Mouse (Mus musculus): ENCODE results near the gene Gpc1. TPM values are rescaled to one million over a fixed set of nuclear protein-coding genes. Genes with fewer than 3 reads are reported as not detected.

Gpc1 gene
- polyA plus RNA-seq, 1 experiment from 2014 or later = 37.7 TPM

GRCm38 (mm10) chr1:92793781-92794180 lies 37.7 kb upstream of the Gpc1 start:
- DNase-seq (ENCODE audit: low spot score) = no peak
- WGBS = 61% methylated on average over 5 of the region's 5 CpGs
- no peak for ATAC-seq (replicated peaks; ENCODE audit: insufficient number of reproducible peaks, low FRiP score, low TSS enrichment, low read depth)
- Histone ChIP-seq H3K4me3 (ENCODE audit: low read depth, low read length) (no peak overlapping the region), H3K36me3 (replicated peaks; ENCODE audit: control insufficient read depth, insufficient read depth, low read depth, low read length) (no peaks in the 10 kb centered on the region), H3K27me3 (ENCODE audit: control insufficient read depth, insufficient read depth, low read length) (no peaks in the 10 kb centered on the region), H3K4me2 (ENCODE audit: low read depth, low read length) (no peak overlapping the region), H3K27ac (replicated peaks; ENCODE audit: low read depth, low read length) (no peak overlapping the region), H3K9me3 (replicated peaks; ENCODE audit: control insufficient read depth, low read length) (no peaks in the 10 kb centered on the region), H3K4me1 (ENCODE audit: control insufficient read depth, insufficient read depth, low read length) (no peaks in the 10 kb centered on the region), H3K9ac (replicated peaks; ENCODE audit: low read length) (no peak overlapping the region)

GRCm38 (mm10) chr1:92798425-92798824 lies 33.0 kb upstream of the Gpc1 start:
- Histone ChIP-seq H3K27ac (replicated peaks; ENCODE audit: low read depth, low read length) (no peak overlapping the region), H3K9ac (replicated peaks; ENCODE audit: low read length) (no peak overlapping the region), H3K4me2 (ENCODE audit: low read depth, low read length) (no peak overlapping the region), H3K36me3 (replicated peaks; ENCODE audit: control insufficient read depth, insufficient read depth, low read depth, low read length) (no peaks in the 10 kb centered on the region), H3K4me3 (ENCODE audit: low read depth, low read length) (no peak overlapping the region), H3K9me3 (replicated peaks; ENCODE audit: control insufficient read depth, low read length) (no peaks in the 10 kb centered on the region), H3K4me1 (ENCODE audit: control insufficient read depth, insufficient read depth, low read length) (no peaks in the 10 kb centered on the region), H3K27me3 (ENCODE audit: control insufficient read depth, insufficient read depth, low read length) (no peaks in the 10 kb centered on the region)
- no peak for ATAC-seq (replicated peaks; ENCODE audit: insufficient number of reproducible peaks, low FRiP score, low TSS enrichment, low read depth)
- no peak for DNase-seq (ENCODE audit: low spot score)
- WGBS = 74% methylated on average over 2 of the region's 2 CpGs

- 81% methylated on average over 5 of the region's 5 CpGs for WGBS
- no peak for ATAC-seq (replicated peaks; ENCODE audit: insufficient number of reproducible peaks, low FRiP score, low TSS enrichment, low read depth)
Observed at GRCm38 (mm10) chr1:92799653-92800052, 31.8 kb upstream of the Gpc1 start.

GRCm38 (mm10) chr1:92802362-92802761 lies 29.1 kb upstream of the Gpc1 start:
- Histone ChIP-seq H3K4me1 (ENCODE audit: control insufficient read depth, insufficient read depth, low read length) (no peaks in the 10 kb centered on the region), H3K4me3 (ENCODE audit: low read depth, low read length) (no peak overlapping the region), H3K9me3 (replicated peaks; ENCODE audit: control insufficient read depth, low read length) (no peaks in the 10 kb centered on the region), H3K9ac (replicated peaks; ENCODE audit: low read length) (no peak overlapping the region), H3K4me2 (ENCODE audit: low read depth, low read length) (no peak overlapping the region), H3K27ac (replicated peaks; ENCODE audit: low read depth, low read length) (no peak overlapping the region), H3K36me3 (replicated peaks; ENCODE audit: control insufficient read depth, insufficient read depth, low read depth, low read length) (no peaks in the 10 kb centered on the region), H3K27me3 (ENCODE audit: control insufficient read depth, insufficient read depth, low read length) (no peaks in the 10 kb centered on the region)
- no peak for DNase-seq (ENCODE audit: low spot score)
- no peak for ATAC-seq (replicated peaks; ENCODE audit: insufficient number of reproducible peaks, low FRiP score, low TSS enrichment, low read depth)
- 100% methylated on average over 1 of the region's 1 CpGs for WGBS

More at GRCm38 (mm10) chr1:92799653-92800052, 31.8 kb upstream of the Gpc1 start:
- Histone ChIP-seq H3K4me1 (ENCODE audit: control insufficient read depth, insufficient read depth, low read length) (no peaks in the 10 kb centered on the region), H3K36me3 (replicated peaks; ENCODE audit: control insufficient read depth, insufficient read depth, low read depth, low read length) (no peaks in the 10 kb centered on the region), H3K27me3 (ENCODE audit: control insufficient read depth, insufficient read depth, low read length) (no peaks in the 10 kb centered on the region), H3K4me2 (ENCODE audit: low read depth, low read length) (no peak overlapping the region), H3K4me3 (ENCODE audit: low read depth, low read length) (no peak overlapping the region), H3K9me3 (replicated peaks; ENCODE audit: control insufficient read depth, low read length) (no peaks in the 10 kb centered on the region), H3K27ac (replicated peaks; ENCODE audit: low read depth, low read length) (no peak overlapping the region), H3K9ac (replicated peaks; ENCODE audit: low read length) (no peak overlapping the region)
- no peak for DNase-seq (ENCODE audit: low spot score)

GRCm38 (mm10) chr1:92803376-92803775 lies 28.1 kb upstream of the Gpc1 start:
- Histone ChIP-seq H3K4me1 (ENCODE audit: control insufficient read depth, insufficient read depth, low read length) (no peaks in the 10 kb centered on the region), H3K27me3 (ENCODE audit: control insufficient read depth, insufficient read depth, low read length) (no peaks in the 10 kb centered on the region), H3K27ac (replicated peaks; ENCODE audit: low read depth, low read length) (no peak overlapping the region), H3K36me3 (replicated peaks; ENCODE audit: control insufficient read depth, insufficient read depth, low read depth, low read length) (no peaks in the 10 kb centered on the region), H3K4me3 (ENCODE audit: low read depth, low read length) (no peak overlapping the region), H3K9me3 (replicated peaks; ENCODE audit: control insufficient read depth, low read length) (no peaks in the 10 kb centered on the region), H3K9ac (replicated peaks; ENCODE audit: low read length) (no peak overlapping the region), H3K4me2 (ENCODE audit: low read depth, low read length) (no peak overlapping the region)
- no peak for ATAC-seq (replicated peaks; ENCODE audit: insufficient number of reproducible peaks, low FRiP score, low TSS enrichment, low read depth)
- 80% methylated on average over 4 of the region's 4 CpGs for WGBS
- DNase-seq (ENCODE audit: low spot score) = no peak

- Histone ChIP-seq H3K4me1 (ENCODE audit: control insufficient read depth, insufficient read depth, low read length) (no peaks in the 10 kb centered on the region), H3K4me3 (ENCODE audit: low read depth, low read length) (no peak overlapping the region), H3K4me2 (ENCODE audit: low read depth, low read length) (no peak overlapping the region), H3K27me3 (ENCODE audit: control insufficient read depth, insufficient read depth, low read length) (no peaks in the 10 kb centered on the region), H3K36me3 (replicated peaks; ENCODE audit: control insufficient read depth, insufficient read depth, low read depth, low read length) (no peaks in the 10 kb centered on the region), H3K9ac (replicated peaks; ENCODE audit: low read length) (no peak overlapping the region), H3K27ac (replicated peaks; ENCODE audit: low read depth, low read length) (no peak overlapping the region), H3K9me3 (replicated peaks; ENCODE audit: control insufficient read depth, low read length) (no peaks in the 10 kb centered on the region)
- 78% methylated on average over 5 of the region's 5 CpGs for WGBS
- ATAC-seq (replicated peaks; ENCODE audit: insufficient number of reproducible peaks, low FRiP score, low TSS enrichment, low read depth) (no peak), DNase-seq (ENCODE audit: low spot score) (no peak)
Observed at GRCm38 (mm10) chr1:92805181-92805580, 26.3 kb upstream of the Gpc1 start.

GRCm38 (mm10) chr1:92805836-92806235 lies 25.6 kb upstream of the Gpc1 start:
- Histone ChIP-seq H3K4me1 (ENCODE audit: control insufficient read depth, insufficient read depth, low read length) (no peaks in the 10 kb centered on the region), H3K27me3 (ENCODE audit: control insufficient read depth, insufficient read depth, low read length) (no peaks in the 10 kb centered on the region), H3K9me3 (replicated peaks; ENCODE audit: control insufficient read depth, low read length) (no peaks in the 10 kb centered on the region), H3K36me3 (replicated peaks; ENCODE audit: control insufficient read depth, insufficient read depth, low read depth, low read length) (no peaks in the 10 kb centered on the region), H3K4me2 (ENCODE audit: low read depth, low read length) (no peak overlapping the region), H3K4me3 (ENCODE audit: low read depth, low read length) (no peak overlapping the region), H3K27ac (replicated peaks; ENCODE audit: low read depth, low read length) (no peak overlapping the region), H3K9ac (replicated peaks; ENCODE audit: low read length) (no peak overlapping the region)
- WGBS = 73% methylated on average over 2 of the region's 2 CpGs
- DNase-seq (ENCODE audit: low spot score) = no peak
- no peak for ATAC-seq (replicated peaks; ENCODE audit: insufficient number of reproducible peaks, low FRiP score, low TSS enrichment, low read depth)

- no peaks in the 10 kb centered on the region for H3K9me3 ChIP-seq (replicated peaks; ENCODE audit: control insufficient read depth, low read length)
Observed at GRCm38 (mm10) chr1:92806720-92807119, 24.7 kb upstream of the Gpc1 start.

More at GRCm38 (mm10) chr1:92806720-92807119, 24.7 kb upstream of the Gpc1 start:
- H3K27me3 ChIP-seq (ENCODE audit: control insufficient read depth, insufficient read depth, low read length) = no peaks in the 10 kb centered on the region
- no peak for ATAC-seq (replicated peaks; ENCODE audit: insufficient number of reproducible peaks, low FRiP score, low TSS enrichment, low read depth)
- H3K9ac ChIP-seq (replicated peaks; ENCODE audit: low read length) = no peak overlapping the region
- DNase-seq (ENCODE audit: low spot score) = no peak
- H3K36me3 ChIP-seq (replicated peaks; ENCODE audit: control insufficient read depth, insufficient read depth, low read depth, low read length) = no peaks in the 10 kb centered on the region
- H3K4me1 ChIP-seq (ENCODE audit: control insufficient read depth, insufficient read depth, low read length) = no peaks in the 10 kb centered on the region
- no peak overlapping the region for H3K27ac ChIP-seq (replicated peaks; ENCODE audit: low read depth, low read length)
- H3K4me3 ChIP-seq (ENCODE audit: low read depth, low read length) = no peak overlapping the region
- no peak overlapping the region for H3K4me2 ChIP-seq (ENCODE audit: low read depth, low read length)
- 83% methylated on average over 3 of the region's 3 CpGs for WGBS

Measured in embryonic facial prominence, embryonic 11.5 days (tissue).